Mouse (Mus musculus) lung, embryonic 14.5 days (tissue): ENCODE results near the gene Chst7. TPM values are rescaled to one million over a fixed set of nuclear protein-coding genes. Genes with fewer than 3 reads are reported as not detected.

Source experiments
- ATAC-seq: fragments of 200-750 bp; cut with Nextera tagmentation; 2 replicates; pipeline ENCODE4 v1.8.0; 2017; ENCODE audit warnings: mild to moderate bottlenecking, moderate TSS enrichment, moderate library complexity; ENCODE audit not compliant: insufficient read depth
- DNase-seq: peaks from one replicate; pipeline ENCODE4 v3.0.0-alpha.2; 2015
- H3K27ac ChIP-seq: fragments of 300-500 bp; sonication (generic); 2 replicates; pipeline ENCODE4 v1.5.1; 2014; ENCODE audit warnings: low read depth, mild to moderate bottlenecking, moderate library complexity
- H3K27me3 ChIP-seq: fragments of 300-500 bp; sonication (generic); 2 replicates; pipeline ENCODE4 v1.6.1; 2014; ENCODE audit warnings: low read length, control low read depth; ENCODE audit not compliant: insufficient read depth
- H3K36me3 ChIP-seq: fragments of 300-500 bp; sonication (generic); 2 replicates; pipeline ENCODE4 v1.6.1; 2014; ENCODE audit warnings: control low read depth; ENCODE audit not compliant: insufficient read depth
- H3K4me1 ChIP-seq: fragments of 300-500 bp; sonication (generic); 2 replicates; pipeline ENCODE4 v1.6.1; 2014; ENCODE audit warnings: antibody characterized with exemption, control low read depth; ENCODE audit not compliant: insufficient read depth
- H3K4me2 ChIP-seq: fragments of 300-500 bp; sonication (generic); 2 replicates; pipeline ENCODE4 v1.6.1; 2014; ENCODE audit warnings: mild to moderate bottlenecking
- H3K4me3 ChIP-seq: fragments of 300-500 bp; sonication (generic); 2 replicates; pipeline ENCODE4 v1.5.1; 2014; ENCODE audit warnings: low read depth, low read length
- H3K9ac ChIP-seq: fragments of 300-500 bp; sonication (generic); 2 replicates; pipeline ENCODE4 v1.6.1; 2014
- H3K9me3 ChIP-seq: fragments of 300-500 bp; sonication (generic); 2 replicates; pipeline ENCODE4 v1.6.1; 2016; ENCODE audit warnings: low read depth, low read length, control low read depth
- CTCF ChIP-seq: IDR thresholded peaks from 2 replicates; pipeline ENCODE4 v1.5.1; 2016; ENCODE audit warnings: antibody characterized with exemption, low read depth
- WGBS: fragments of 180-500 bp; shearing (Covaris S2); extraction: QIAGEN DNeasy Blood & Tissue Kit; methylation state at CpG from one replicate; pipeline ENCODE4 v1.1.7; 2014; 5-methylcytosine and 5-hydroxymethylcytosine counted together
- polyA plus RNA-seq: library from polyadenylated mRNA; unstranded; fragments of >200 nt; fragmentation: Nextera tagmentation; extraction: Ambion mirVana; gene quantifications from 2 replicates; pipeline ENCODE4 v1.2.1, GENCODE M21; 2014

Gene Chst7
- polyA plus RNA-seq = 6.4 TPM in 2 replicates

DNA sequence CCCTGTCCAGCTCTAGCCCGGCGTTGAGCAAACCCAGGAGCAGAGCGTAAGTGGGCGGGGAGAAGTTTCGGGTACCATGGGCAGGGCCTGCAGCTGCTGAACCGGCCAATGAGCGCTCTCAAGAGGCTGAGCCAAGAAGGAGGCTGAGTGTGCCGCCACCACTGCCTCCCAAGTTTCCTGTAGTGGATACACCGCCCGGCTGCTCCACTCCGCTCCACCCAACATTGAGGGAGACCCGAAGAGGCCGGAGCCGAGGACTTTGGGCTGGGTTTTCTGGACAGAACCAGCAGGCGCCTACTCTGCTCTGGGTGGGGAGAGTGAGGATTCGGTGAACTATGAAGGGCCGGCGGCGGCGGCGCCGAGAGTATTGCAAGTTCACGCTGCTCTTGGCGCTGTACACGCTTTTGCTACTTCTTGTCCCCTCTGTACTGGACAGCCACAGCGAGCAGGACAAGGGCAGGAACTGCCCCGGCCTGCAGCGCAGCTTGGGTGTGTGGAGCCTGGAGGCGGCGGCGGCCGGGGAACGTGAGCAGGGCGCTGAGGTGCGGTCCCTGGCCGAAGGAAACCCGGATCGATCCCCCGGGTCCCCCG lies at the start of gene Chst7:
Chst7 (plus strand) TSS at position 180 of the 591 bp plus-strand sequence.
- Histone ChIP-seq H3K4me1 (no peaks in the 10 kb centered on the region), H3K27me3 (peaks cover 4% of the 10 kb centered on the region), H3K9me3 (no peaks in the 10 kb centered on the region), H3K4me3 (peak within 1 kb of the TSS; percentile 40), H3K9ac (no peak within 1 kb of the TSS), H3K36me3 (no peaks in the 10 kb centered on the region), H3K27ac (no peak within 1 kb of the TSS), H3K4me2 (peak within 1 kb of the TSS; percentile 67)
- ATAC-seq = peak; percentile 98
- WGBS = 17% methylated on average over 35 of the region's 40 CpGs
- TF ChIP-seq CTCF = no peak
- DNase-seq = peak; percentile 83

DNA sequence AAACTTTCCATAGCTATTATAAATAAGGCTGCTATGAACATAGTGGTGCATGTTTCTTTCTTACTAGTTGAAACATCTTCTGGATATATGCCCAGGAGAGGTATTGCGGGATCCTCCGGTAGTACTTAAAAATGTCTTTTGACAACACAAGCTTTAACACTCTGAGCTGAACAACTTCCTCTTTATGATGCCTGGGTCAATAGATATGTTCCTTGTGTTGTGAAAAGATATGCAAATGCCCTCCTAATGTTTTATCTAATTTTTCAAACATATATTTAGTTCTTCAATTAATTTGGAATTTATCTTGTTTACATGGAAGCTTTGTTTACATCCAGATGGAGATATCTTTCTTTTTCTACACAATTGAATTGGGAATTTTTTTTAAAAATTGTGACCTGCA lies 47.1 kb upstream of the Chst7 start:
- H3K36me3 ChIP-seq = no peaks in the 10 kb centered on the region
- H3K27ac ChIP-seq = no peak overlapping the region
- H3K4me3 ChIP-seq = no peak overlapping the region
- H3K4me1 ChIP-seq = no peaks in the 10 kb centered on the region
- no peaks in the 10 kb centered on the region for H3K9me3 ChIP-seq
- no peak for TF ChIP-seq CTCF
- no peak for DNase-seq
- no peaks in the 10 kb centered on the region for H3K27me3 ChIP-seq
- no peak overlapping the region for H3K4me2 ChIP-seq
- 94% methylated on average over 2 of the region's 2 CpGs for WGBS
- no peak for ATAC-seq
- no peak overlapping the region for H3K9ac ChIP-seq

DNA sequence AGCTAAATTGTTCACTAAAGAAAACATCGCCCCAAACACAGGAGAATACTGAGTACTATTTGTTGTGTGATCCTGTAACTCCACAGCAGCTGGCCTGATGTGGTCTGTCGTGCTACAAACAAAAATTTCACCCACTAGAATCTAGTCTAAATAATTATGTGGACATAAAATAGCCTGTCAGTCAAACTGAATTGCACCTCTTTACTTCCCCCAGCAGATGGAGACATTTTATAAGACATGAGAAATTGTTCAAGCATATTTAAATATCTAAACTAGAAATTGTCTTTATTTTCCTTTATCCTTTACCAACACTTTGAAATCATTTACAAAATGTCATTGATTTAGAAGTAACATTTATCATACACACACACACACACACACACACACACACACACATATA lies 38.4 kb upstream of the Chst7 start:
- Histone ChIP-seq H3K27ac (no peak overlapping the region), H3K4me2 (no peak overlapping the region), H3K4me3 (no peak overlapping the region), H3K27me3 (no peaks in the 10 kb centered on the region), H3K4me1 (no peaks in the 10 kb centered on the region), H3K9ac (no peak overlapping the region), H3K9me3 (no peaks in the 10 kb centered on the region), H3K36me3 (no peaks in the 10 kb centered on the region)
- DNase-seq (peak; percentile 55), ATAC-seq (no peak)
- TF ChIP-seq CTCF = peak; percentile 53
- WGBS = 33% methylated on average over 2 of the region's 2 CpGs

DNA sequence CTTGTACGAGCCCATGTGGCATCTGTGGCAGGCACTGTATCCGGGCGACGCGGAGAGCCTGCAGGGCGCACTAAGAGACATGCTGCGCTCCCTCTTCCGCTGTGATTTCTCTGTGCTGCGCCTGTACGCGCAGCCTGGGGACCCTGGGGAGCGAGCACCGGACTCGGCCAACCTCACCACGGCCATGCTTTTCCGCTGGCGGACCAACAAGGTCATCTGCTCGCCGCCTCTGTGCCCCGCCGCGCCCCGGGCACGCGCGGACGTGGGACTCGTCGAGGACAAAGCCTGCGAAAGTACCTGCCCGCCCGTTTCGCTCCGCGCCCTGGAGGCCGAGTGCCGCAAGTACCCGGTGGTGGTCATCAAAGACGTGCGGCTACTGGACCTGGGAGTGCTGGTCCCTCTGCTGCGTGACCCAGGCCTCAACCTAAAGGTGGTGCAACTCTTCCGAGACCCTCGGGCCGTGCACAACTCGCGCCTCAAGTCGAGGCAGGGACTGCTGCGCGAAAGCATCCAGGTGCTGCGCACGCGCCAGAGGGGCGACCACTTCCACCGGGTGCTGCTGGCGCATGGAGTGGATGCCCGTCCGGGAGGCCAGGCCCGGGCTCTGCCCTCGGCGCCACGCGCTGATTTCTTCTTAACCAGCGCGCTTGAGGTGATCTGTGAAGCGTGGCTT lies 872 bp downstream of the Chst7 start:
- peak overlapping the region; percentile 40 for H3K4me3 ChIP-seq
- 19% methylated on average over 64 of the region's 65 CpGs for WGBS
- H3K27ac ChIP-seq = no peak overlapping the region
- no peaks in the 10 kb centered on the region for H3K9me3 ChIP-seq
- no peaks in the 10 kb centered on the region for H3K4me1 ChIP-seq
- H3K4me2 ChIP-seq = peak overlapping the region; percentile 67
- peaks cover 4% of the 10 kb centered on the region for H3K27me3 ChIP-seq
- peak; percentile 49; the same call in 1 of the 2 replicates for ATAC-seq
- peak; percentile 27 for DNase-seq
- no peak overlapping the region for H3K9ac ChIP-seq
- no peaks in the 10 kb centered on the region for H3K36me3 ChIP-seq
- 0 out of 2 replicates have a peak, but pooled peaks have one; percentile 11 for TF ChIP-seq CTCF

DNA sequence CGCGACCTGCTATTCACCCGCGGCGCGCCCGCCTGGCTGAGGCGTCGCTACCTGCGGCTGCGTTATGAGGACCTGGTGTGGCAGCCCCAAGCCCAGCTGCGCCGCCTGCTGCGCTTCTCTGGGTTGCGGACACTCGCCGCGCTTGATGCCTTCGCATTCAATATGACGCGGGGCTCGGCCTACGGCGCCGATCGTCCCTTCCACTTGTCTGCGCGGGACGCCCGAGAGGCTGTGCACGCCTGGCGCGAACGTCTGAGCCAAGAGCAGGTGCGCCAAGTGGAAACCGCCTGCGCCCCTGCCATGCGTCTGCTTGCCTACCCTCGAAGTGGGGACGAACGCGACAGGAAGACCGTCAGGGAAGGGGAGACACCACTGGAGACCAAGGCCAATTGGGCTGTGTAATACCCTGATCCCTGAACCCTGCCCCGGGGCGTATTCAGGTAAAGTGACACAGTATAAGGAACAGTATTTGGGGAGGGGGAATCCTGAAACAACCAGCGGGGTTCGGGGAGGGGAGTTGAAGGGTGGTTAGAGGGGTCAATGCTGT lies 1.5 kb downstream of the Chst7 start:
- Histone ChIP-seq H3K9me3 (no peaks in the 10 kb centered on the region), H3K4me3 (peak overlapping the region; percentile 40), H3K36me3 (no peaks in the 10 kb centered on the region), H3K27me3 (peaks cover 4% of the 10 kb centered on the region), H3K4me2 (peak overlapping the region; percentile 67), H3K27ac (no peak overlapping the region), H3K9ac (no peak overlapping the region), H3K4me1 (no peaks in the 10 kb centered on the region)
- TF ChIP-seq CTCF = no peak
- WGBS = 14% methylated on average over 40 of the region's 47 CpGs
- no peak for ATAC-seq
- peak; percentile 8 for DNase-seq

DNA sequence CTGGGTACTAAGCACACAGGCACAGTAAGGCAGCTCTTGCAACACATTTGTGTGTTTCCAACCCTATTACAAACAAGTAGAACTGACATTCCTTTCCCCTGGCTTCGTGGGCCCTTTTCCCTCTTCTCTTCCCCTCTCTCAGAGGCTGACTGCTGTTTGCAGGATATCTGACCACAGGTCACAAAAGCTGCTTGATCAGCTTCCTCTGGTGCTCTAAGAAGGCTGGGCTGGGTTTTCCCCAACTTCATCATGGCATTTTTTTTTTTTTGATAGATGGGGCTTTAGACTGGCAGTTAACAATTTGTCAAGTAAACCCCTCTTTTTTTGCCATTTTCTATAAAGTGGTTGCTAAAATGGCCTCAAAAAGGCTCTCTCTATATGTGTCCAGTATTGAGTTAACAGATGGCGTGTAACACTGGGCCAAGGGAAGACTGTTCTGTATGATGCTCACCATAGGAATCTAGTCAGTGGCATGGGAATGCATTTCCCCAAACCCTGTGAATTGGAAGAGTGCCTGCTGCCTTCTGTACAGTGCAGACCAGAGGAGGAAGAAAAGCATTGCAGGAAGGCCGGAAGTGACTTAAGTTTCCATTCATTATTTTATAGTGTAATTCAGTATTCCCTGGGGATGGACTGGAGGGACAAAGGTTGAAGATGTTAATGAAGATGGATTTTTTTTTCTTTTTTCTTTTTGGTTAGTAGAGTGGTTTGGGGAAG lies 2.6 kb downstream of the Chst7 start:
- H3K4me3 ChIP-seq = no peak overlapping the region
- DNase-seq = peak; percentile 8
- 0 out of 2 replicates have a peak overlapping the region, but pooled peaks have one; percentile 18 for H3K4me2 ChIP-seq

DNA sequence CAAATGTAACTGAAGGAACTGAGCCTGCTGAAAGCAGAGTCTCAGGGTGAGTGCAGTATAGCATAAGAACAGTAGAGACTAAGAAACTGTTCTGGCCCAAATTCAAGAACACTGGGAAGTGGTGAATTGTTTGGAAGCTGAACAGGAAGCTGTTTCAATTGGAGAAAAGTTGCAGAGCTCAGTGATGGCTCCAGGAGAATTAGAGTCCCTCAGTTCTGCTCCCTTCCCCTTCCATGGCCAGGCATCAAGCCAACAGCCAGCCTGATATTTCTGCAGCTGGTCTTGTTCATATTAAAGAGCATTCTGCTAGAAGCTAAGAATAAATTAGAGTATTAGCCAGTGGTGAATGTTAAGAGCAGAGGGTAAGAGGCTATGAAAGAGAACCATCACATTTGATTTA lies 7.3 kb downstream of the Chst7 start:
- H3K4me3 ChIP-seq = no peak overlapping the region
- no peak overlapping the region for H3K9ac ChIP-seq
- no peak overlapping the region for H3K27ac ChIP-seq
- no peak overlapping the region for H3K4me2 ChIP-seq
- H3K27me3 ChIP-seq = no peaks in the 10 kb centered on the region
- ATAC-seq (peak; percentile 44; the same call in 1 of the 2 replicates), DNase-seq (peak; percentile 47)
- no peaks in the 10 kb centered on the region for H3K9me3 ChIP-seq
- H3K4me1 ChIP-seq = no peaks in the 10 kb centered on the region
- no peaks in the 10 kb centered on the region for H3K36me3 ChIP-seq
- no peak for TF ChIP-seq CTCF

More for the DNA sequence above, 2.6 kb downstream of the Chst7 start:
- Histone ChIP-seq H3K9me3 (no peaks in the 10 kb centered on the region), H3K4me1 (no peaks in the 10 kb centered on the region), H3K36me3 (no peaks in the 10 kb centered on the region), H3K27me3 (peaks cover 4% of the 10 kb centered on the region), H3K9ac (no peak overlapping the region), H3K27ac (no peak overlapping the region)
- ATAC-seq = no peak
- WGBS = 53% methylated on average over 3 of the region's 3 CpGs
- TF ChIP-seq CTCF = no peak
